Mouse (Mus musculus) embryonic facial prominence, embryonic 11.5 days (tissue): ENCODE measurements around the gene Lrtm2. TPM values are rescaled to one million over a fixed set of nuclear protein-coding genes. Genes with fewer than 3 reads are reported as not detected.
"Not testable (repeated sequence)": the region's sequence is repeated elsewhere in the genome, so short reads cannot be mapped to it uniquely, and the experiment has no call there.

Source experiments
- ATAC-seq: fragments of 200-750 bp; cut with Nextera tagmentation; replicated peaks from 2 replicates; pipeline ENCODE4 v1.8.0; 2017; ENCODE audit warnings: low read depth; ENCODE audit not compliant: insufficient number of reproducible peaks, low FRiP score, low TSS enrichment
- DNase-seq: peaks from one replicate; pipeline ENCODE4 v3.0.0-alpha.2; 2015; ENCODE audit warnings: low spot score
- H3K27ac ChIP-seq: fragments of 300-500 bp; sonication (generic); replicated peaks from 2 replicates; pipeline ENCODE4 v1.5.1; 2014; ENCODE audit warnings: mild to moderate bottlenecking, low read depth, low read length, control low read depth
- H3K27me3 ChIP-seq: fragments of 300-500 bp; sonication (generic); 2 replicates; pipeline ENCODE4 v1.6.1; 2014; ENCODE audit warnings: mild to moderate bottlenecking, low read length, moderate library complexity, mixed read lengths; ENCODE audit not compliant: control insufficient read depth, insufficient read depth
- H3K36me3 ChIP-seq: fragments of 300-500 bp; sonication (generic); replicated peaks from 2 replicates; pipeline ENCODE4 v1.6.1; 2014; ENCODE audit warnings: low read depth, mild to moderate bottlenecking, low read length, moderate library complexity, mixed read lengths; ENCODE audit not compliant: control insufficient read depth, insufficient read depth
- H3K4me1 ChIP-seq: fragments of 300-500 bp; sonication (generic); 2 replicates; pipeline ENCODE4 v1.6.1; 2014; ENCODE audit warnings: low read length, mixed read lengths; ENCODE audit not compliant: control insufficient read depth, insufficient read depth
- H3K4me2 ChIP-seq: fragments of 300-500 bp; sonication (generic); 2 replicates; pipeline ENCODE4 v1.6.1; 2014; ENCODE audit warnings: low read depth, mild to moderate bottlenecking, control low read depth, low read length, moderate library complexity
- H3K4me3 ChIP-seq: fragments of 300-500 bp; sonication (generic); 2 replicates; pipeline ENCODE4 v1.5.1; 2014; ENCODE audit warnings: low read depth, low read length, control low read depth
- H3K9ac ChIP-seq: fragments of 300-500 bp; sonication (generic); replicated peaks from 2 replicates; pipeline ENCODE4 v1.6.1; 2014; ENCODE audit warnings: mild to moderate bottlenecking, control low read depth, low read length
- H3K9me3 ChIP-seq: fragments of 300-500 bp; sonication (generic); replicated peaks from 2 replicates; pipeline ENCODE4 v1.6.1; 2016; ENCODE audit warnings: mild to moderate bottlenecking, low read length, inconsistent platforms, mixed read lengths; ENCODE audit not compliant: control insufficient read depth
- WGBS: fragments of 180-500 bp; shearing (Covaris S2); extraction: QIAGEN DNeasy Blood & Tissue Kit; methylation state at CpG from one replicate; pipeline ENCODE4 v1.1.7; 2014; 5-methylcytosine and 5-hydroxymethylcytosine counted together
- polyA plus RNA-seq: library from polyadenylated mRNA; unstranded; fragments of >200 nt; fragmentation: Nextera tagmentation; extraction: Ambion mirVana; gene quantifications from 2 replicates; pipeline ENCODE4 v1.2.1, GENCODE M21; 2014

The Lrtm2 gene
- polyA plus RNA-seq, 1 experiment from 2014 or later, result not detected

GRCm38 (mm10) chr6:119366800-119367199 lies 36.2 kb upstream of the Lrtm2 start:
- H3K4me1 ChIP-seq, H3K9me3 ChIP-seq, H3K4me3 ChIP-seq, ATAC-seq, DNase-seq, H3K9ac ChIP-seq, H3K36me3 ChIP-seq, H3K4me2 ChIP-seq, H3K27ac ChIP-seq, H3K27me3 ChIP-seq: not testable (repeated sequence)
- WGBS, result 78% methylated on average over 2 of the region's 4 CpGs

- DNase-seq (no peak), ATAC-seq (no peak)
- Histone ChIP-seq H3K9me3 (no peaks in the 10 kb centered on the region), H3K4me2 (no peak overlapping the region), H3K4me3 (no peak overlapping the region), H3K27me3 (no peaks in the 10 kb centered on the region), H3K27ac (no peak overlapping the region), H3K36me3 (peaks cover 2% of the 10 kb centered on the region; the same call in 1 of the 2 replicates), H3K9ac (no peak overlapping the region), H3K4me1 (no peaks in the 10 kb centered on the region)
- WGBS, result 93% methylated on average over 5 of the region's 5 CpGs
Observed at GRCm38 (mm10) chr6:119363593-119363992, 33.0 kb upstream of the Lrtm2 start.

GRCm38 (mm10) chr6:119360925-119361702 lies 30.5 kb upstream of the Lrtm2 start:
- Histone ChIP-seq H3K9ac (no peak overlapping the region), H3K36me3 (no peaks in the 10 kb centered on the region), H3K4me2 (no peak overlapping the region), H3K27me3 (no peaks in the 10 kb centered on the region), H3K27ac (no peak overlapping the region), H3K4me3 (no peak overlapping the region), H3K9me3 (no peaks in the 10 kb centered on the region), H3K4me1 (no peaks in the 10 kb centered on the region)
- 85% methylated on average over 3 of the region's 3 CpGs for WGBS
- DNase-seq (no peak), ATAC-seq (no peak)

- not testable (repeated sequence) for H3K4me3 ChIP-seq, H3K9ac ChIP-seq, H3K9me3 ChIP-seq, H3K4me1 ChIP-seq, DNase-seq, H3K4me2 ChIP-seq, H3K36me3 ChIP-seq, H3K27ac ChIP-seq, ATAC-seq, H3K27me3 ChIP-seq
- 91% methylated on average over 6 of the region's 6 CpGs for WGBS
Observed at GRCm38 (mm10) chr6:119360250-119360649, 29.7 kb upstream of the Lrtm2 start.

- H3K36me3 ChIP-seq, result no peaks in the 10 kb centered on the region
- no peak for ATAC-seq
- no peak overlapping the region for H3K4me3 ChIP-seq
- WGBS, result 91% methylated on average over 8 of the region's 8 CpGs
- no peaks in the 10 kb centered on the region for H3K4me1 ChIP-seq
- H3K27ac ChIP-seq, result no peak overlapping the region
- no peaks in the 10 kb centered on the region for H3K9me3 ChIP-seq
- H3K4me2 ChIP-seq, result no peak overlapping the region
- no peak overlapping the region for H3K9ac ChIP-seq
- H3K27me3 ChIP-seq, result no peaks in the 10 kb centered on the region
- DNase-seq, result no peak
Observed at GRCm38 (mm10) chr6:119358020-119358571, 27.5 kb upstream of the Lrtm2 start.

- ATAC-seq (no peak), DNase-seq (no peak)
- Histone ChIP-seq H3K9me3 (no peaks in the 10 kb centered on the region), H3K4me2 (no peak overlapping the region), H3K4me3 (no peak overlapping the region), H3K27ac (no peak overlapping the region), H3K36me3 (no peaks in the 10 kb centered on the region), H3K9ac (no peak overlapping the region), H3K4me1 (no peaks in the 10 kb centered on the region), H3K27me3 (no peaks in the 10 kb centered on the region)
- WGBS, result 88% methylated on average over 6 of the region's 6 CpGs
Observed at GRCm38 (mm10) chr6:119352501-119352900, 21.9 kb upstream of the Lrtm2 start.

- ATAC-seq (no peak), DNase-seq (no peak)
- Histone ChIP-seq H3K4me1 (no peaks in the 10 kb centered on the region), H3K27ac (no peak overlapping the region), H3K36me3 (no peaks in the 10 kb centered on the region), H3K4me2 (no peak overlapping the region), H3K4me3 (no peak overlapping the region), H3K27me3 (no peaks in the 10 kb centered on the region), H3K9ac (no peak overlapping the region), H3K9me3 (no peaks in the 10 kb centered on the region)
- WGBS, result 81% methylated on average over 8 of the region's 8 CpGs
Observed at GRCm38 (mm10) chr6:119351656-119352055, 21.1 kb upstream of the Lrtm2 start.

- ATAC-seq (no peak), DNase-seq (no peak)
- H3K9ac ChIP-seq, result no peak overlapping the region
- H3K4me2 ChIP-seq, result no peak overlapping the region
- no peak overlapping the region for H3K4me3 ChIP-seq
- WGBS, result 85% methylated on average over 9 of the region's 9 CpGs
- no peaks in the 10 kb centered on the region for H3K9me3 ChIP-seq
- H3K36me3 ChIP-seq, result no peaks in the 10 kb centered on the region
- H3K27ac ChIP-seq, result no peak overlapping the region
- H3K27me3 ChIP-seq, result no peaks in the 10 kb centered on the region
- H3K4me1 ChIP-seq, result no peaks in the 10 kb centered on the region
Observed at GRCm38 (mm10) chr6:119350703-119351198, 20.2 kb upstream of the Lrtm2 start.
